Mouse (Mus musculus) adipose tissue, adult 10 weeks (tissue): ENCODE results near the gene Olfr665. TPM values are rescaled to one million over a fixed set of nuclear protein-coding genes. Genes with fewer than 3 reads are reported as not detected.

Experiments used
- polyA plus RNA-seq: library from polyadenylated mRNA; stranded (reverse); fragments of 350-450 nt; fragmentation: Illumina TruSeq; extraction: RNeasy Lipid Tissue Mini Kit (QIAGEN cat#74804); gene quantifications from one replicate; pipeline ENCODE4 v1.2.3, GENCODE M21; 2014; ENCODE audit warnings: low read depth, low replicate concordance

Gene Olfr665
- not detected for polyA plus RNA-seq

DNA sequence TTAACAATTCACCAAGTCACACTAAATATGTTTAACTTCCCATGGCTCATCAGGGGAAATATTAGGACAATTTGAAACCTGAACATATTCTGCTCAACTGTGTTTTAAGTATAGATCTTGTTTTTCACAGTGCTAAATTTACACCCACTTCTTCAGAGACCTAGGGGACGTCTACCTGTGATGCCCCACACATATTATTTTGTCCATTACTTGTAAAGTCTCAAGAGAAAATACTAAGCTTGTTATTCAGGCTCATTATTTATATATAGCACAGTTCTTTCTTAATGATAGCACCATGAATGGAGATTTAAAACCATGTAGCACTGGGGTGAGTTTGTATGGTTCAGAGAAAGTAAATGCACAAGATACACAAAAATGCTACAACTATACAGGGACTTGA lies at the start of gene Olfr665:
Gene Olfr665, plus strand, starts transcription at position 301 of the 400 bp plus-strand sequence.

GRCm38 (mm10) chr7:104842503-104842902 lies 35.3 kb upstream of the Olfr665 start, which contains the start of gene Usp17lb:
Gene Usp17lb, minus strand, starts transcription at chr7:104842603.

GRCm38 (mm10) chr7:104856709-104857108 lies 21.1 kb upstream of the Olfr665 start, which contains the start of gene Usp17la:
Gene Usp17la, plus strand, starts transcription at chr7:104857009.

DNA sequence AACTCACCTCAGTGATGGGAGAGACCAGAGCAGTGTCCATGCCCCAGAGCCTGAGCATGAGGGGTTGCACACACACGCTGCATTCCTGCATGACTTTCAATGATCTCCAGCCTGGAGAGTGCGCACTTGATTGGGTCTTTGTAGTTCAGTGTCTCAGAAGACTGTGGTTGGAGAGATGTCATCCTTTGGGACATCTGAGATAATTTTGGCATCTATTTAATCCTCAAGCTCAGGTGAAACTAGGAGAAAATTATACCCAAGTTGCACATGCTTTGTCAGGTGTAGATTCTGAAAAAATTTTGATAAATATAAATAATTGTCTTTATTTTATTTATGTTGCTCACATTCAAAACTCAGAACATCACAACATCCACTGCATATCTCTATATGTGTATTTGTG lies 18.0 kb downstream of the Olfr665 start, which contains the start of gene Olfr666:
Gene Olfr666, minus strand, starts transcription at position 101 of the 400 bp plus-strand sequence.

GRCm38 (mm10) chr7:104921382-104921781 lies 43.6 kb downstream of the Olfr665 start, which contains the start of gene Olfr667:
Gene Olfr667, minus strand, starts transcription at chr7:104921482.

DNA sequence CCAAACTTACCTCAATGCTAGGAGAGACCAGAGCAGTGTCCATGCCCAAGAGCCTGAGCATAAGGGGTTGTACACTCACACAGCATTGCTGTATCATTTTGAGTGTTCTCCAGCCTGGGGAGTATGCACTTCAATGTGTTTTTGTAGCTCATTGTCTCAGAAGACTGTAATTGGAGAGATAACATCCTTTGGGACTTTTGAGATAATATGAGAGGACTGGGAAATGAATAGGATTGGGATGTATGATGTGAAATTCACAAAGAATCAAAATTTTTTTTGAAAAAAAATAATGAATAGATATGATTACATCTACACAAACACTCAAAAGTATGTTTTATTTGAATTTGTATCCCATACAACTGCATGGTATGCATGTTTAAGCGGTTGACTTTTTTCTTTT lies 50.1 kb downstream of the Olfr665 start, which contains the start of gene Olfr668:
Gene Olfr668, minus strand, starts transcription at position 101 of the 400 bp plus-strand sequence.

Other genes starting within 250 kb of the Olfr665 start
- not detected for gene Olfr658, start 230.7 kb upstream of the Olfr665 start, polyA plus RNA-seq
- gene Olfr659, start 211.3 kb upstream of the Olfr665 start, polyA plus RNA-seq: not detected
- not detected for gene Olfr661, start 191.5 kb upstream of the Olfr665 start, polyA plus RNA-seq
- gene Usp17le, start 100.6 kb upstream of the Olfr665 start, polyA plus RNA-seq: not detected
- 0.22 TPM for gene Usp17lb, start 35.4 kb upstream of the Olfr665 start, polyA plus RNA-seq
- not detected for gene Usp17la, start 21.0 kb upstream of the Olfr665 start, polyA plus RNA-seq
- 0.20 TPM for gene Olfr666, start 17.9 kb downstream of the Olfr665 start, polyA plus RNA-seq
- gene Olfr667, start 43.5 kb downstream of the Olfr665 start, polyA plus RNA-seq: not detected
- gene Olfr668, start 50.0 kb downstream of the Olfr665 start, polyA plus RNA-seq: not detected
- not detected for gene Olfr669, start 56.2 kb downstream of the Olfr665 start, polyA plus RNA-seq
- gene Olfr670, start 84.6 kb downstream of the Olfr665 start, polyA plus RNA-seq: not detected
- not detected for gene Olfr671, start 101.1 kb downstream of the Olfr665 start, polyA plus RNA-seq
- not detected for gene Olfr672, start 124.0 kb downstream of the Olfr665 start, polyA plus RNA-seq
- gene Olfr675, start 150.4 kb downstream of the Olfr665 start, polyA plus RNA-seq: not detected
- not detected for gene Olfr676, start 154.7 kb downstream of the Olfr665 start, polyA plus RNA-seq
- gene Olfr677, start 173.3 kb downstream of the Olfr665 start, polyA plus RNA-seq: not detected
- gene Olfr678, start 186.4 kb downstream of the Olfr665 start, polyA plus RNA-seq: not detected
- not detected for gene Olfr679, start 203.2 kb downstream of the Olfr665 start, polyA plus RNA-seq
- not detected for gene Olfr680-ps1, start 214.8 kb downstream of the Olfr665 start, polyA plus RNA-seq
- not detected for gene Olfr681, start 238.8 kb downstream of the Olfr665 start, polyA plus RNA-seq